Mouse (Mus musculus): ENCODE results near the gene Slc26a11. TPM values are rescaled to one million over a fixed set of nuclear protein-coding genes. Genes with fewer than 3 reads are reported as not detected.

Slc26a11 gene
- total RNA-seq, 2 experiments from 2014 or later, result 3.5 to 4.3 TPM

- intact Hi-C loops (cut with DNase I), result no loop called here
- DNase-seq (ENCODE audit: low spot score in 2 of 2), result peak; percentile 18 to 28
Observed at GRCm38 (mm10) chr11:119392800-119393482, 37.6 kb downstream of the Slc26a11 start, which contains the start of gene Rnf213. Gene Rnf213, plus strand, starts transcription at chr11:119393100.

GRCm38 (mm10) chr11:119393483-119393804 is 38.1 kb downstream of the Slc26a11 start:
- intact Hi-C loops (cut with DNase I), result no loop called here
- DNase-seq (ENCODE audit: low spot score in 2 of 2), result no peak

DNA sequence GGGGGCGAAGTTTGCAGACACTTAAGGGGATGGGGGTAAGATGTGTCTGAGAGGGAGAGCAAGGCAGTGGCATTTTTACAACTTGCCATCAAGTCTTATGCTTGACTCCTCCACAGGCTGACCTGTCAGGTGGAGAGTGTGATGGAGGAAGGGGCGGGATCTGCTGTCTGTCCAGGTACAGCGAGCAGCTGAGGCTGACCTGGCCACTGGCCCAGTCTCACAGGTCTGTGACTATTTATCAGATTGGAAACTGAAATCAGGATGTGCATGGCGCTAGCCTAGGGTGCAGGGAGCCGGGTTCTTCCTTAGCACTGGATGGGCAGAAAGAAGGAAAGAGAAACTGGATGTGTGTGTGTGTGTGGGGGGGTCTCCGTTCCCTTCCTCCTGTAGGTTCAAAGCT is 38.9 kb downstream of the Slc26a11 start:
- DNase-seq (ENCODE audit: low spot score in 2 of 2), result no peak
- intact Hi-C loops (cut with DNase I), result no loop called here

- no peak for DNase-seq (ENCODE audit: low spot score in 2 of 2)
- intact Hi-C loops (cut with DNase I), result no loop called here
Observed at GRCm38 (mm10) chr11:119395394-119395793, 40.0 kb downstream of the Slc26a11 start.

DNA sequence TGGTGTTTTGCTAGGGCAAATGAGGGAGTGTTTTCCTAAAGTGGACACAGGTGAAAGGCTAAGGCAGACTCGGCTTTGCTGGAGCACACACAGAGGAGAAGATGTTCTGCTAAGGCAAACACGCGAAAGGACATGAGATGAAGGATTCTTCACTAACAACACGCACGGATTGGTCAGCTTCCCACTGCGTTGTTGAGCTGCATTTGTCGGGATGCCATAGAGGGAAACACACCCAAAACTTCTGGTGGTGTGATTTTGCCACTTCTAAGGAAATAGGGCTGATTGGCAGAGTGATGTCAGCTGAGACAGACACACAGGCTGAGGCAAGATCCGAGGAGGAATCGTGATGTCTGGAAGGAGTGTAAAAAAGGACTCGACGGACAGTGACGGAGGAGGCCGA is 40.6 kb downstream of the Slc26a11 start:
- intact Hi-C loops (cut with DNase I), result no loop called here
- DNase-seq (ENCODE audit: low spot score in 2 of 2), result no peak

GRCm38 (mm10) chr11:119396461-119396860 is 41.1 kb downstream of the Slc26a11 start:
- DNase-seq (ENCODE audit: low spot score in 2 of 2), result no peak
- intact Hi-C loops (cut with DNase I), result no loop called here

DNA sequence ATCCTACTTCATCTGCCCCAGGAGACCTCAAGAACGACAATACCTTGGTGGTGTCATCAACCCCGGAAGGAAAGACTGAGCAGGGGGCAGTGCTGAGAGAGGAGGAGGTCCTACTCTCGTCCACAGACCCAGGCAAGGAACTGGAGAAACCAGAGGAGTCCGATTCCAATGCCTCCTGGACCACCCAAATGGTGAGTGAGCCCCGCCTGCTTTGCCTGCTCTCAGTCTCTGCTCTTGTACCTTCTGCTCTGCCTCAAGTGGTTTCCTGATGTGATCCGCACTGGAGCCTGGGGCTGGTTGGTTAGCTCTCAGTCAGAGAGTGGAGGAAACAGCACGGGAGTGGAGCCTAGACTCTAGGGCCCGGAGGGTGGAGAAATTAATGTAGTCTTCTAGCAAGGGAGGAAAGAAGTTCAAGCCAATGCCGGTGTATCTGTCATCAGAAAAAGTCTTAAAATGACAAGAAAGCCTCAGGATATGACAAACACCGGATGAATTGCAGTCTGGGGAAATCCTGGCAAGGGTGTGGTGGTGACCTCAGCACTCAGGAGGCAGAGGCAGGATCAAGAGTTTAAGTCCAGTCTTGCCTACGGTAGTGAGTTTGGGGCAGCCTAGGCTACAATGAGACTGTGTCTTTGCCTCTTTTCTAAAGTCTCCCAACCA is 47.3 kb downstream of the Slc26a11 start:
- no peak for DNase-seq (ENCODE audit: low spot score in 2 of 2)
- intact Hi-C loops (cut with DNase I), result no loop called here

DNA sequence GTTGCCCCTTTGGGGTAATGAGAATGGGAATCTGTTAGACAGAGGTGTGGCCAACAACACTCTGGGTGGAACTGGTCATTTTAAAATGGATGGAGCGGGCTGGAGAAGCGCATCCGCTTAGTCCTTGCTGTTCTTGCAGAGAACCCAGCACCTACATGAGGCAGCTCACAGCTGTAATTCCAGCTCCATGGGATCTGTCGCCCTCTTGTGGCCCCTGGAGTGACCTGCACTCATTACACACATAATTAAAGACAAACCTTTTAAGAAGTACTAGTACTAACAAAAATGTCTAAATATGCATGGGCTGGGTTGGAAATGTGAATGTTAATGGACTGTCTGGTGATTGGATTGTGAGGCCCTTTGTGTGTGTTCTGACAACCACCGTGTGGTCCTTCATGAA is 49.3 kb downstream of the Slc26a11 start:
- no peak for DNase-seq (ENCODE audit: low spot score in 2 of 2)
- intact Hi-C loops (cut with DNase I), result no loop called here

DNA sequence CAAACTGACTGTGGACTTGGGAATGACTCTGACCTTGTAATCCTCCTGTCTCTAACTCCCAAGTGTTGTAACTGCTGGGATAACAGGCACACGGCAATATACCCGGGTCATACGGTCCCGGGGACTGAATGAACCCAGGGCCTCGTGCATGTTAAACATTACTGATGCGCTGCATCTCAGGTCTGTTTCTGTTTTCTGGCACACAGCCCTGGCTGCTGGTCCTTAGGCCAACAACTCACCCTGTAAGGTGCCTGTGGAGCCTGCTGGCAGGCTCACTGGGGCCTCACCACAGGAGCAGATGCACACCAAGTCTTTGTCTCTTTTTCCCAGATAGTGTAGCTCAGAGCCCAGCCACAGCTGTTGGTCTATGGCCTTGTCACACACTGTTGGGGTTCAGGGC is 52.0 kb downstream of the Slc26a11 start:
- DNase-seq (ENCODE audit: low spot score in 2 of 2), result no peak

DNA sequence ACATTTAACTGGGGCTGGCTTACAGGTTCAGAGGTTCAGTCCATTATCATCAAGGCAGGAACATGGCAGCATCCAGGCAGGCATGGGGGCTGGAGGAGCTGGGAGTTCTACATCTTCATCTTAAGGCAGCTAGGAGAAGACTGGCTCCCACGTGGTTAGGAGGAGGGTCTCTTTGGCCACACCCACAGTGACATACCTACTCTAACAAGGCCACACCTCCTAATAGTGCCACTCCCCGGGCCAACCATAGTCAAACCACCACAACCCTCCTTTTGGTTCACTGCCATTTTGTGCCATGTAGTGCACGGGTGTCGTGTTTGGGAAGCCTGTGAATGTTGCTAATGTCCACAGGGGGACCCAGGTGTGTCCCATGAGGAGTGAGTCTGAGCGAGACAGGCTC is 52.6 kb downstream of the Slc26a11 start:
- intact Hi-C loops (cut with DNase I), result no loop called here
- no peak for DNase-seq (ENCODE audit: low spot score in 2 of 2)

More for the DNA sequence above, 52.0 kb downstream of the Slc26a11 start:
- intact Hi-C loops (cut with DNase I), result no loop called here

- intact Hi-C loops (cut with DNase I), result no loop called here
- no peak for DNase-seq (ENCODE audit: low spot score in 2 of 2)
Observed at GRCm38 (mm10) chr11:119419327-119420118, 64.2 kb downstream of the Slc26a11 start.

DNA sequence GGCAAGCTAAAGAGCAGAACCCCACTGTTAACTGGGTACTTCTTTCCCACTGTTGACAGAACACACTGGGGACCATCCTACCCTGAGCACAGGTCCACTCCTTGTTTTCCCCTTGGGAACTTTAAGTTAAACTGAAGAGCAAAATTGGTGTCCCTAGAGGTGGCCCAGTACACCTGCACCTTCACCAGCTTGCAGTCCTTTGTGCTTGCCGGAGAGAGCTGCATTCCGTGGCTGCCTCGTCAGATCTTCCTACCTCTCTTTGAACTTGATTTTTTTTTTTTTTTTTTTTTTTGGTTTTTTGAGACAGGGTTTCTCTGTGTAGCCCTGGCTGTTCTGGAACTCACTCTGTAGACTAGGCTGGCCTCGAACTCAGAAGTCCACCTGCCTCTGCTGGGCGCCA is 65.1 kb downstream of the Slc26a11 start:
- DNase-seq (ENCODE audit: low spot score in 2 of 2), result no peak
- intact Hi-C loops (cut with DNase I), result no loop called here

- intact Hi-C loops (cut with DNase I), result no loop called here
- no peak for DNase-seq (ENCODE audit: low spot score in 2 of 2)
Observed at GRCm38 (mm10) chr11:119427431-119427830, 72.1 kb downstream of the Slc26a11 start.

GRCm38 (mm10) chr11:119427986-119428385 is 72.6 kb downstream of the Slc26a11 start:
- DNase-seq (ENCODE audit: low spot score in 2 of 2), result no peak
- intact Hi-C loops (cut with DNase I), result no loop called here

DNA sequence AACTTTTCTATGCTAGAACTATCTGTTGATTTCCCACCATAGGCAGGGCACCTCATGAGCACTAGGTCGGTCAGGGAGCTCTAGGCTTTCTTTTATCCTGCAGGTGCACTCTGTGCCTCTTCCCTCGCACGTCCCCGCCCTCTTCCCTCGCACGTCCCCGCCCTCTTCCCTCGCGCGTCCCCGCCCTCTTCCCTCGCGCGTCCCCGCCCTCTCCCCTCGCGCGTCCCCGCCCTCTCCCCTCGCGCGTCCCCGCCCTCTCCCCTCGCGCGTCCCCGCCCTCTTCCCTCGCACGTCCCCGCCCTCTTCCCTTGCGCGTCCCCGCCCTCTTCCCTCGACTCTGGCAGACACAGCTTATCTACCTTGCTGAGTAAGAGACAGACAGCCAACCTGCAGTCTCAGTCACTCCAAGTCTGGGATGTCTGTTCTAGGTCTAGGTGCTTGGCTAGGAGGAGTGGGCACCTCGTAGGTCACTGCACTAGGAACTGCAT is 73.3 kb downstream of the Slc26a11 start:
- intact Hi-C loops (cut with DNase I), result no loop called here
- DNase-seq (ENCODE audit: low spot score in 2 of 2), result no peak

Small RNA genes lying within 50 kb of the gene (microRNA-seq; reads per million reads assigned to microRNA genes)
- gene Mir1932, result not detected

Other genes with a start within 250 kb of the Slc26a11 start
- 10 to 100 TPM; 30.5 to 36.2 TPM for gene Tbc1d16, start 127.1 kb upstream of the Slc26a11 start, total RNA-seq (2021)
- gene Ccdc40, start 127.0 kb upstream of the Slc26a11 start, total RNA-seq (2021), result 1 to 10 TPM; 1.1 to 1.3 TPM
- gene Gaa, start 87.7 kb upstream of the Slc26a11 start, total RNA-seq (2021), result 100 to 1,000 TPM; 220 to 253 TPM
- 10 to 100 TPM; 74.7 to 78.6 TPM for gene Eif4a3, start 55.5 kb upstream of the Slc26a11 start, total RNA-seq (2021)
- under 1 TPM; 0.07 to 0.14 TPM for gene Card14, start 47.8 kb upstream of the Slc26a11 start, total RNA-seq (2021)
- gene Sgsh, start within 50 bp of the Slc26a11 start, total RNA-seq (2021), result 1 to 10 TPM; 4.3 to 4.7 TPM
- gene Rnf213, start 37.5 kb downstream of the Slc26a11 start, total RNA-seq (2021), result 1 to 10 TPM; 2.8 to 3.0 TPM
- gene Endov, start 135.8 kb downstream of the Slc26a11 start, total RNA-seq (2021), result 10 to 100 TPM; 30.6 to 31.0 TPM
- gene Nptx1, start 192.2 kb downstream of the Slc26a11 start, total RNA-seq (2021), result 100 to 1,000 TPM; 240 to 248 TPM
- gene Rptor, start 247.3 kb downstream of the Slc26a11 start, total RNA-seq (2021), result 10 to 100 TPM; 62.9 to 67.5 TPM

Measured in left cerebral cortex, postnatal 36 days (tissue).